Mouse (Mus musculus): ENCODE data around the gene Dgkh. TPM values are rescaled to one million over a fixed set of nuclear protein-coding genes. Genes with fewer than 3 reads are reported as not detected.
"Not testable (repeated sequence)": the region's sequence is repeated elsewhere in the genome, so short reads cannot be mapped to it uniquely, and the experiment has no call there.

Gene Dgkh
- total and polyA plus RNA-seq, 3 experiments, result 0.05 TPM; not detected in 2

- Histone ChIP-seq H3K4me1 (ENCODE audit: insufficient read depth, low read depth, low read length) (no peaks in the 10 kb centered on the region), H3K27me3 (ENCODE audit: insufficient read depth, low read length) (no peaks in the 10 kb centered on the region), H3K4me3 (ENCODE audit: low read depth, low read length) (no peak overlapping the region), H3K36me3 (replicated peaks) (no peaks in the 10 kb centered on the region), H3K9me3 (replicated peaks) (peaks cover 5% of the 10 kb centered on the region)
- DNase-seq (ENCODE audit: low spot score) (no peak), ATAC-seq (ENCODE audit: extremely low read depth, insufficient number of reproducible peaks, low FRiP score, poor library complexity, severe bottlenecking) (no peak)
- TF ChIP-seq GATA2 (IDR thresholded peaks at IDR 0.05; ENCODE audit: borderline replicate concordance, low read depth, low read length), result no peak
- no peak for TF ChIP-seq GATA1 (IDR thresholded peaks at IDR 0.05; ENCODE audit: borderline replicate concordance, low read length)
- no peak for TF ChIP-seq POLR2AphosphoS5 (IDR thresholded peaks at IDR 0.05; ENCODE audit: insufficient replicate concordance, low read depth, low read length)
- TF ChIP-seq TAL1 (conservative IDR thresholded peaks at IDR 0.05; ENCODE audit: low read depth, low read length), result no peak
- no peak for TF ChIP-seq CTCF (IDR thresholded peaks at IDR 0.05; ENCODE audit: low read depth, low read length)
Observed at GRCm38 (mm10) chr14:78562121-78562520, 170.5 kb downstream of the Dgkh start.

- ATAC-seq (ENCODE audit: extremely low read depth, insufficient number of reproducible peaks, low FRiP score, poor library complexity, severe bottlenecking) (no peak), DNase-seq (ENCODE audit: low spot score) (no peak)
- no peak for TF ChIP-seq GATA2 (IDR thresholded peaks at IDR 0.05; ENCODE audit: borderline replicate concordance, low read depth, low read length)
- TF ChIP-seq POLR2AphosphoS5 (IDR thresholded peaks at IDR 0.05; ENCODE audit: insufficient replicate concordance, low read depth, low read length), result no peak
- TF ChIP-seq CTCF (IDR thresholded peaks at IDR 0.05; ENCODE audit: low read depth, low read length), result no peak
- no peak for TF ChIP-seq TAL1 (conservative IDR thresholded peaks at IDR 0.05; ENCODE audit: low read depth, low read length)
- TF ChIP-seq GATA1 (IDR thresholded peaks at IDR 0.05; ENCODE audit: borderline replicate concordance, low read length), result no peak
- H3K9me3 ChIP-seq (replicated peaks), result peaks cover 7% of the 10 kb centered on the region
- H3K27me3 ChIP-seq (ENCODE audit: insufficient read depth, low read length), result no peaks in the 10 kb centered on the region
- no peaks in the 10 kb centered on the region for H3K4me1 ChIP-seq (ENCODE audit: insufficient read depth, low read depth, low read length)
- no peak overlapping the region for H3K4me3 ChIP-seq (ENCODE audit: low read depth, low read length)
- no peaks in the 10 kb centered on the region for H3K36me3 ChIP-seq (replicated peaks)
Observed at GRCm38 (mm10) chr14:78559042-78559441, 173.5 kb downstream of the Dgkh start.

GRCm38 (mm10) chr14:78554830-78555229 lies 177.7 kb downstream of the Dgkh start:
- H3K36me3 ChIP-seq (replicated peaks); H3K27me3 ChIP-seq (ENCODE audit: insufficient read depth, low read length); ATAC-seq (ENCODE audit: extremely low read depth, insufficient number of reproducible peaks, low FRiP score, poor library complexity, severe bottlenecking); H3K4me1 ChIP-seq (ENCODE audit: insufficient read depth, low read depth, low read length); H3K4me3 ChIP-seq (ENCODE audit: low read depth, low read length); DNase-seq (ENCODE audit: low spot score): not testable (repeated sequence)
- H3K9me3 ChIP-seq (replicated peaks), result peaks cover 13% of the 10 kb centered on the region

- no peaks in the 10 kb centered on the region for H3K27me3 ChIP-seq (ENCODE audit: insufficient read depth, low read length)
- no peak overlapping the region for H3K4me3 ChIP-seq (ENCODE audit: low read depth, low read length)
- TF ChIP-seq GATA1 (IDR thresholded peaks at IDR 0.05; ENCODE audit: borderline replicate concordance, low read length), result no peak
- TF ChIP-seq CTCF (IDR thresholded peaks at IDR 0.05; ENCODE audit: low read depth, low read length), result no peak
- no peak for TF ChIP-seq GATA2 (IDR thresholded peaks at IDR 0.05; ENCODE audit: borderline replicate concordance, low read depth, low read length)
- no peak for TF ChIP-seq POLR2AphosphoS5 (IDR thresholded peaks at IDR 0.05; ENCODE audit: insufficient replicate concordance, low read depth, low read length)
- TF ChIP-seq TAL1 (conservative IDR thresholded peaks at IDR 0.05; ENCODE audit: low read depth, low read length), result no peak
- peaks cover 19% of the 10 kb centered on the region for H3K9me3 ChIP-seq (replicated peaks)
- ATAC-seq (ENCODE audit: extremely low read depth, insufficient number of reproducible peaks, low FRiP score, poor library complexity, severe bottlenecking) (no peak), DNase-seq (ENCODE audit: low spot score) (no peak)
- no peaks in the 10 kb centered on the region for H3K4me1 ChIP-seq (ENCODE audit: insufficient read depth, low read depth, low read length)
- no peaks in the 10 kb centered on the region for H3K36me3 ChIP-seq (replicated peaks)
Observed at GRCm38 (mm10) chr14:78553661-78554060, 178.9 kb downstream of the Dgkh start.

- TF ChIP-seq GATA2 (IDR thresholded peaks at IDR 0.05; ENCODE audit: borderline replicate concordance, low read depth, low read length) (no peak), CTCF (IDR thresholded peaks at IDR 0.05; ENCODE audit: low read depth, low read length) (no peak), TAL1 (conservative IDR thresholded peaks at IDR 0.05; ENCODE audit: low read depth, low read length) (no peak), GATA1 (IDR thresholded peaks at IDR 0.05; ENCODE audit: borderline replicate concordance, low read length) (no peak), POLR2AphosphoS5 (IDR thresholded peaks at IDR 0.05; ENCODE audit: insufficient replicate concordance, low read depth, low read length) (no peak)
- ATAC-seq (ENCODE audit: extremely low read depth, insufficient number of reproducible peaks, low FRiP score, poor library complexity, severe bottlenecking) (no peak), DNase-seq (ENCODE audit: low spot score) (no peak)
- H3K27me3 ChIP-seq (ENCODE audit: insufficient read depth, low read length), result no peaks in the 10 kb centered on the region
- no peak overlapping the region for H3K4me3 ChIP-seq (ENCODE audit: low read depth, low read length)
- H3K9me3 ChIP-seq (replicated peaks), result peaks cover 15% of the 10 kb centered on the region
- no peaks in the 10 kb centered on the region for H3K36me3 ChIP-seq (replicated peaks)
- H3K4me1 ChIP-seq (ENCODE audit: insufficient read depth, low read depth, low read length), result no peaks in the 10 kb centered on the region
Observed at GRCm38 (mm10) chr14:78548807-78549206, 183.8 kb downstream of the Dgkh start.

- no peak for ATAC-seq (ENCODE audit: extremely low read depth, insufficient number of reproducible peaks, low FRiP score, poor library complexity, severe bottlenecking)
- H3K36me3 ChIP-seq (replicated peaks), result no peaks in the 10 kb centered on the region
- DNase-seq (ENCODE audit: low spot score), result no peak
- peaks cover 8% of the 10 kb centered on the region for H3K4me1 ChIP-seq (ENCODE audit: insufficient read depth, low read depth, low read length)
- peaks cover 10% of the 10 kb centered on the region for H3K9me3 ChIP-seq (replicated peaks)
- H3K4me3 ChIP-seq (ENCODE audit: low read depth, low read length), result no peak overlapping the region
- TF ChIP-seq GATA2 (IDR thresholded peaks at IDR 0.05; ENCODE audit: borderline replicate concordance, low read depth, low read length), result no peak
- TF ChIP-seq POLR2AphosphoS5 (IDR thresholded peaks at IDR 0.05; ENCODE audit: insufficient replicate concordance, low read depth, low read length), result no peak
- TF ChIP-seq TAL1 (conservative IDR thresholded peaks at IDR 0.05; ENCODE audit: low read depth, low read length), result no peak
- TF ChIP-seq CTCF (IDR thresholded peaks at IDR 0.05; ENCODE audit: low read depth, low read length), result no peak
- TF ChIP-seq GATA1 (IDR thresholded peaks at IDR 0.05; ENCODE audit: borderline replicate concordance, low read length), result no peak
- no peaks in the 10 kb centered on the region for H3K27me3 ChIP-seq (ENCODE audit: insufficient read depth, low read length)
Observed at GRCm38 (mm10) chr14:78541319-78541718, 191.3 kb downstream of the Dgkh start.

GRCm38 (mm10) chr14:78539821-78540220 lies 192.8 kb downstream of the Dgkh start:
- DNase-seq (ENCODE audit: low spot score) (no peak), ATAC-seq (ENCODE audit: extremely low read depth, insufficient number of reproducible peaks, low FRiP score, poor library complexity, severe bottlenecking) (no peak)
- no peaks in the 10 kb centered on the region for H3K36me3 ChIP-seq (replicated peaks)
- H3K27me3 ChIP-seq (ENCODE audit: insufficient read depth, low read length), result no peaks in the 10 kb centered on the region
- H3K9me3 ChIP-seq (replicated peaks), result peaks cover 11% of the 10 kb centered on the region
- H3K4me3 ChIP-seq (ENCODE audit: low read depth, low read length), result no peak overlapping the region
- no peak for TF ChIP-seq POLR2AphosphoS5 (IDR thresholded peaks at IDR 0.05; ENCODE audit: insufficient replicate concordance, low read depth, low read length)
- TF ChIP-seq GATA2 (IDR thresholded peaks at IDR 0.05; ENCODE audit: borderline replicate concordance, low read depth, low read length), result no peak
- TF ChIP-seq GATA1 (IDR thresholded peaks at IDR 0.05; ENCODE audit: borderline replicate concordance, low read length), result no peak
- no peak for TF ChIP-seq TAL1 (conservative IDR thresholded peaks at IDR 0.05; ENCODE audit: low read depth, low read length)
- no peak for TF ChIP-seq CTCF (IDR thresholded peaks at IDR 0.05; ENCODE audit: low read depth, low read length)
- peaks cover 12% of the 10 kb centered on the region for H3K4me1 ChIP-seq (ENCODE audit: insufficient read depth, low read depth, low read length)
